Mouse (Mus musculus) layer of hippocampus, adult 11-12 months (tissue): ENCODE data around the gene Gm21454.
"Not testable (repeated sequence)": the region's sequence is repeated elsewhere in the genome, so short reads cannot be mapped to it uniquely, and the experiment has no call there.

ENCODE experiments used
- DNase-seq: peaks from one replicate; pipeline ENCODE4 v3.0.0; 2022; ENCODE audit warnings: low spot score

The Gm21454 gene

GRCm38 (mm10) chrY:13252091-13252490 is at the start of gene Gm21454, which contains the start of gene Gm21440:
Gene Gm21454, plus strand, starts transcription at chrY:13252442.
Gene Gm21440, plus strand, starts transcription at chrY:13252391.
- not testable (repeated sequence) for DNase-seq

DNA sequence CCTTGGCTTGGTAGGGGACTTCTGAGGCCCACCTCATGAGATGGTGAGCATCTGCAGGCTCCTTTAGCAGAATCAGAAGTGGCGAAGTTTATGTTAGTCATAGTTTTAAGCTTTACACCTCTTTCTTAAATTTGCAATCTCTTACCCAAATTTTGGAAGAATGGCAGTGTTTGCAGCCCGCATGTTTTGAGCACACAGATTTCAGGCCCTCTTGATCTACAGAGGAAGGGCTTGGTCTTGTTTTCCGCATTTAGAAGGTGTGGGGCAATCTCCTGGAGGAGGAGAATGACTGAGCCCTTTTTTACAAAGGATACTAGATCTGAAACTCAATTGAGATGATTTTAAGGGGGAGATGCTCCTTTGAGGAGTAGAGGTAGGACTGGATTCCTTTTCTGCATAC is 28.4 kb upstream of the Gm21454 start, which contains the start of gene Gm21828:
Gene Gm21828, minus strand, starts transcription at position 101 of the 400 bp plus-strand sequence.
- not testable (repeated sequence) for DNase-seq

GRCm38 (mm10) chrY:13348963-13349362 is 96.7 kb downstream of the Gm21454 start, which contains the start of gene Gm21725:
Gene Gm21725, minus strand, starts transcription at chrY:13349063.
- not testable (repeated sequence) for DNase-seq
